Mouse (Mus musculus) intestine, embryonic 15.5 days (tissue): ENCODE measurements around the gene Mcts2. TPM values are rescaled to one million over a fixed set of nuclear protein-coding genes. Genes with fewer than 3 reads are reported as not detected.

ENCODE experiments used
- ATAC-seq: fragments of 200-750 bp; cut with Nextera tagmentation; 2 replicates; pipeline ENCODE4 v1.8.0; 2017; ENCODE audit warnings: moderate TSS enrichment, moderate library complexity
- H3K27ac ChIP-seq: fragments of 300-500 bp; sonication (generic); 2 replicates; pipeline ENCODE4 v1.5.1; 2015; ENCODE audit warnings: mild to moderate bottlenecking, inconsistent platforms
- H3K27me3 ChIP-seq: fragments of 300-500 bp; sonication (generic); replicated peaks from 2 replicates; pipeline ENCODE4 v1.6.1; 2015; ENCODE audit warnings: inconsistent platforms
- H3K36me3 ChIP-seq: fragments of 300-500 bp; sonication (generic); 2 replicates; pipeline ENCODE4 v1.6.1; 2015; ENCODE audit warnings: inconsistent platforms
- H3K4me1 ChIP-seq: fragments of 300-500 bp; sonication (generic); replicated peaks from 2 replicates; pipeline ENCODE4 v1.6.1; 2015; ENCODE audit warnings: inconsistent platforms
- H3K4me2 ChIP-seq: fragments of 300-500 bp; sonication (generic); replicated peaks from 2 replicates; pipeline ENCODE4 v1.6.1; 2015; ENCODE audit warnings: mild to moderate bottlenecking, inconsistent platforms
- H3K4me3 ChIP-seq: fragments of 300-500 bp; sonication (generic); replicated peaks from 2 replicates; pipeline ENCODE4 v1.5.1; 2015; ENCODE audit warnings: inconsistent platforms
- H3K9ac ChIP-seq: fragments of 300-500 bp; sonication (generic); 2 replicates; pipeline ENCODE4 v1.6.1; 2015; ENCODE audit warnings: inconsistent platforms
- H3K9me3 ChIP-seq: fragments of 300-500 bp; sonication (generic); 2 replicates; pipeline ENCODE4 v1.6.1; 2016; ENCODE audit warnings: inconsistent platforms
- WGBS: fragments of 180-500 bp; shearing (Covaris S2); methylation state at CpG from one replicate; pipeline ENCODE4 v1.1.7; 2015; 5-methylcytosine and 5-hydroxymethylcytosine counted together
- polyA plus RNA-seq: library from polyadenylated mRNA; unstranded; fragments of >200 nt; fragmentation: Nextera tagmentation; extraction: Ambion mirVana; gene quantifications from 2 replicates; pipeline ENCODE4 v1.2.1, GENCODE M21; 2015

The Mcts2 gene
- polyA plus RNA-seq, 1 experiment from 2014 or later = 26.8 TPM

DNA sequence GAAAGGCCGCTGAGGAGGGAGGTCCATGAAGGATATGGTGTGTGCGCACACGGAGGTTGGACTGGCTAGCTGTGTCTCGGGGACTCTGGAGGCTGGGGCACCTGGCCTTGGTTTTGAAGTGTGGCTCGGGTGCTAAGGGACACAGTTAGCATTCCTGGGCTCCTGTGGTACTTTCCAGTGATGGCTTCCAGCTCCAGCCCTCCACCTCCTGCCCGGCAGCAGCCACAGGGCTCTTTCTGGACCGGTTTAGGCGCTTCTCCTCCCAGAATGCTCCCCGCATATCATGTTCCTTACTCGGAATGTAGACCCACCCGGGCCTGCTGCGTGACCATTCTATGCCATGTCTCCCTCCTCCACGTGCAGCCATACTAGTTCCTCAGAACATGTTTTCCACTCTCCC is 6.9 kb downstream of the Mcts2 start:
- Histone ChIP-seq H3K4me1 (no peaks in the 10 kb centered on the region), H3K36me3 (peaks cover 25% of the 10 kb centered on the region), H3K27me3 (no peaks in the 10 kb centered on the region), H3K4me2 (peak overlapping the region; percentile 42), H3K9me3 (no peaks in the 10 kb centered on the region), H3K27ac (peak overlapping the region; percentile 48; the same call in 1 of the 2 replicates), H3K4me3 (0 out of 2 replicates have a peak overlapping the region, but pooled peaks have one; percentile 0), H3K9ac (no peak overlapping the region)
- ATAC-seq = no peak
- 81% methylated on average over 13 of the region's 13 CpGs for WGBS

DNA sequence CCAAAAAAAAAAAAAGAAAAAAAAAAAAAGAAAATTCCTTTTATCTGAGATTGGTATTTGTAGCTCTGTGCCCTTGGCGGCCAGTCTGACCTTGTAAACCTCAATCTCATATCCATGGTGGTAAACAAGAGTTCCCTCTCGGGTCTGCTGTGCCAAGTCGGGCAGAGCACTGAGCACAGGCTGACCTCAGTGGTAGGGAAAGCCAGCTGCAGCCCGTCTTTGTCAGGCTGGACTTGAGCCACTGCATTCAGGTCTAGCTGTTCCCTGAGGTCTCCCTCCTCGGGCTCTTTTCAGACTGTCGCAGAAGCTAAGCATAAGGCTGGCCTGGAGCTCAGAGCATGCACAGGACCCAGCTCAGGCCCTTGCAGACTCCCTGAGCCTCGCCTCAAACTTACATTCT is 7.9 kb downstream of the Mcts2 start:
- Histone ChIP-seq H3K4me1 (no peaks in the 10 kb centered on the region), H3K36me3 (peaks cover 29% of the 10 kb centered on the region), H3K4me3 (no peak overlapping the region), H3K27ac (no peak overlapping the region), H3K9ac (no peak overlapping the region), H3K4me2 (no peak overlapping the region), H3K27me3 (no peaks in the 10 kb centered on the region), H3K9me3 (no peaks in the 10 kb centered on the region)
- 56% methylated on average over 7 of the region's 7 CpGs for WGBS
- no peak for ATAC-seq

DNA sequence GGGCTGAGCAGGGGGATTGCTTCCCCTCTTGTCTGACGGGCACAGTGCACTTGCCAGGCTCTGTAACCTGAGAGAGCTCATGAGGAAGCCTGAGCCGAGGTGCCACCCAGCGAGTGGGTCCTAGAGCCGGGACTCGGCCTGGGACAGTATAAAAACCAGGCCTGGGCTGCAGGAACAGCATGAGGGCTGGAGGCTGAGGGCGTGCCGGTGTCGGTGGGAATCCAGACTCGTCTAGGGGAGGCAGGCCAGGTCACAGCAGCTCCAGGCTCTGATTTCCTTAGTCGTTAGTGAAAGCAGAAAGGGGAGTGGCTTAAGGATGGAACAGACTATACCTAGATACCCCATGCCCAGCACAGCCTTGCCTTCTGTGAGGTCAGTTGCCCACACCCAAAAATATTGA is 9.2 kb downstream of the Mcts2 start:
- Histone ChIP-seq H3K27ac (no peak overlapping the region), H3K4me3 (no peak overlapping the region), H3K9ac (peak overlapping the region; percentile 29; the same call in 1 of the 2 replicates), H3K36me3 (peaks cover 38% of the 10 kb centered on the region), H3K4me1 (0 out of 2 replicates have a peak, but pooled peaks cover 3% of the 10 kb centered on the region), H3K27me3 (no peaks in the 10 kb centered on the region), H3K9me3 (no peaks in the 10 kb centered on the region), H3K4me2 (no peak overlapping the region)
- ATAC-seq = no peak; the same call in 1 of the 2 replicates
- WGBS = 68% methylated on average over 10 of the region's 10 CpGs

DNA sequence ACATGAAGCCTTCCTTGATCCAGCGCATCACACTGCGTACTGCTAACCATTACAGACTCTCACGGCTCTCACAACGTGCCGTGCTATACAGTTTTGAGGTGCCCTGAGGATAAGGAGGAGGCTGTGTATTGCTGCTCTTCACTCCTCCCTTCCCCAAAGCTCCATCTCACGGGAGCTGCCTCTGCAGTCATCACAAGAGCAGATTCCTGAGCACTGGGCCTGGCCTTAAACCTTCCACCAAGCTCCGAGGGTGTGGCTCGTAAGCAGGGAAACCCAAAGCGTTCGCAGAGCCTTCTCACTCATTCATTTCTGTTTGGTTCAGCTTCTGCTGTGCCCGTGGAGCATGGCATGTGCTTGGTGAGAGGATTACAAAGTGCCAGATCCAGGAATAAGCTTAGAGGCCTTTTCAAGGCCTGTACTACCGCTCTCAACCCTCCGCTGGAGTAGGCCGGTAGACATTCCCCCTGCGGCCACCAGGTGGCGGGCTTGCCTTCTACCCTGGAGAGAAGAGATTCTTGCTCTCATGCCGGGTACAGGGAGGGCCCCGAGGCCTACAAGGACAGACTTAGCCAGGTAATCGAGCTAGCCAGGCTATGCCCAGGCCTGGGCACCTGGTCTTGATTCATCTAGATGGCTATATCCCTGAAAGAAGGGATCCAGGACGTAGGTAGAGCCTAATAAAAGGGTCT is 9.8 kb downstream of the Mcts2 start:
- peak; percentile 78 for ATAC-seq
- Histone ChIP-seq H3K4me3 (no peak overlapping the region), H3K27me3 (no peaks in the 10 kb centered on the region), H3K4me2 (no peak overlapping the region), H3K9me3 (no peaks in the 10 kb centered on the region), H3K9ac (peak overlapping the region; percentile 35), H3K36me3 (peaks cover 44% of the 10 kb centered on the region), H3K4me1 (0 out of 2 replicates have a peak, but pooled peaks cover 3% of the 10 kb centered on the region), H3K27ac (peak overlapping the region; percentile 33; the same call in 1 of the 2 replicates)
- WGBS = 40% methylated on average over 20 of the region's 20 CpGs

DNA sequence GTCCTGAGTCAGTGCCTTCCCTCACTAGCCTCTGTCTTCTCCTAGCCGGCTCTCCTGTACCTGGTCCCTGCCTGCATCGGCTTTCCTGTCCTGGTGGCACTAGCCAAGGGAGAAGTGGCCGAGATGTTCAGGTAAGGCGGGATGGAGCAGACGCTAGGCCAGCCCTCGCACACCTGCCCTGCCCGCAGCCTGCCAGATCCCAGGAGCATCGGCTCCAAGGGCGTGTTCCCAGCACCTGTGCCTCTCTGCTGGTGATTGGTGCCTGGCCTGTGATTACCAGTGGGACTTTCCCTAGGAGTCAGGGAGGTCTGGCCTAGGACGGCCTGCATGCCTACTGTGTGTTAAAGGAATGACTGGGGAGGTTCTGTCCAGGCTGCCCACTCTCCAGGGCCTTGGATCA is 13.3 kb downstream of the Mcts2 start:
- 92% methylated on average over 10 of the region's 10 CpGs for WGBS
- no peak overlapping the region for H3K4me3 ChIP-seq
- H3K4me2 ChIP-seq = no peak overlapping the region
- H3K27ac ChIP-seq = no peak overlapping the region
- no peaks in the 10 kb centered on the region for H3K9me3 ChIP-seq
- 0 out of 2 replicates have a peak, but pooled peaks have one; percentile 6 for ATAC-seq
- H3K27me3 ChIP-seq = no peaks in the 10 kb centered on the region
- peaks cover 74% of the 10 kb centered on the region for H3K36me3 ChIP-seq
- 0 out of 2 replicates have a peak, but pooled peaks cover 4% of the 10 kb centered on the region for H3K4me1 ChIP-seq
- no peak overlapping the region for H3K9ac ChIP-seq

DNA sequence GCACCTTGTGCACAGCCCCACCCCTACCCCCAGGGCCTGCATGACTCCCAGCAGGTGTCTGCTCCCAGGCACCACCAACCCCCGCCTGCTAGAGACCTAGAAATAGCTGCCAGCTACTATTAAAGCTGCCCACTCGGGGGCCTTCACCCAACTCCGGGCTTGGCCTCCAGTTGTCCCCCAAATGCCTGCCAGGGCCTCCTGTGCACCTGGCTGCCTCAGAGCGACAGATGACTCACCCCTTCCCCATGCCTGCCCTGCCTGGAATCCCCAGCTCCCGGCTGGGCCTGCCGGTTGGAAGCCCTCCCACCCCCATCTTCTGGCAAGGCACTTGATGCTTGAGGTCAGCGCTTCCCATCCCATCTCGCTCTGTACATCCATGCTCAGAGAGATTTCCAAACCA is 13.9 kb downstream of the Mcts2 start:
- no peak overlapping the region for H3K9ac ChIP-seq
- 92% methylated on average over 8 of the region's 8 CpGs for WGBS
- no peaks in the 10 kb centered on the region for H3K9me3 ChIP-seq
- no peak overlapping the region for H3K4me3 ChIP-seq
- H3K27ac ChIP-seq = no peak overlapping the region
- H3K36me3 ChIP-seq = peaks cover 75% of the 10 kb centered on the region
- ATAC-seq = no peak
- H3K4me1 ChIP-seq = peaks cover 10% of the 10 kb centered on the region; the same call in 1 of the 2 replicates
- H3K27me3 ChIP-seq = no peaks in the 10 kb centered on the region
- H3K4me2 ChIP-seq = no peak overlapping the region

DNA sequence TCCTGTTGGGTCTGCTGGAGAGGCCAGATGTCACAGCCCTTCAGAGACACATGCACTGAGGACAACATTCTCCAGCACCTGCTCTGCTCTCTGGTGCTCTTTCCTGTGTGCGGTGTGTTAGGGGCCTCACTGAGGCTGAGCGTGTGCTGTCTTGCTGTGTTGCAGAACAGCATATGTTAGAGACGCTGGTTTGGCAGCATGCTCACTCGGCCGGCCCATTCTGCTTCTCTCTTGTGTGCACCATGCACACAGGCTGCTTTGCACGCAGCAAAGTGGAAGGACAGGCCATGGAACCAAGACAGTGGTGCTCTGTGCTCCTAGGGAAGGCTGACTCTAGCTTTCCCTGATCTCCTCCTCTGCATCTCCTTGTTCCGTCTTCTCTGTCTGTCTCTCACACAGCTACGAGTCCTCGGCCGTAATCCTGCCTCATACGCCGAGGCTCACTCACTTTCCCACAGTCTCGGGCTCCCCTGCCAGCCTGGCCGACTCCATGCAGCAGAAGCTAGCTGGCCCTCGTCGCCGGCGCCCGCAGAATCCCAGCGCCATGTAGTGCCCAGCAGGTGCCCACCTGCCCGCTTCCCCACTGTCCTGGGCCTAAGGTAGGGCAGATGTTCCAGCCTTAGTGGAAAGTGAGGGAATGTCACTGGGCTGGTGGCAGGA is 16.9 kb downstream of the Mcts2 start:
- no peak overlapping the region for H3K4me3 ChIP-seq
- H3K9ac ChIP-seq = no peak overlapping the region
- H3K4me2 ChIP-seq = no peak overlapping the region
- 93% methylated on average over 21 of the region's 21 CpGs for WGBS
- H3K27ac ChIP-seq = no peak overlapping the region
- peaks cover 63% of the 10 kb centered on the region for H3K36me3 ChIP-seq
- H3K27me3 ChIP-seq = no peaks in the 10 kb centered on the region
- H3K9me3 ChIP-seq = no peaks in the 10 kb centered on the region
- ATAC-seq = no peak
- peaks cover 28% of the 10 kb centered on the region for H3K4me1 ChIP-seq

DNA sequence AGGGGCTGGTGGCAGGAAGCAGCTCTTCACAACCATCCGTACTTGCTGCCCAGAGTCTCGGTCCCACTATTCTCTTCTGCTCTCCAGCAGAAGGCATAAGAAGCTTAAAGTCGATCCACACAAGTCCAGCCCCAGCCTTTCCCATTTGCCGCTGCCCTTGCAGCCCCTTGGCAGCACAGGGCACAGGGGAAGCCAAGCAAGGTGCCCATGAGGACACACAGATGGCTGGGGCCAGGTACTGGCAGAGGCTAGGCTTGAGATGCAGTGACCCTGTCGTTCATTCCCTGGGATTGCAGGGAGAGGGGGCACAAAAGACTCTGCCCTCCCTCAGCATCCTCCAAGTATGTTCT is 17.4 kb downstream of the Mcts2 start:
- H3K9ac ChIP-seq = no peak overlapping the region
- no peak overlapping the region for H3K27ac ChIP-seq
- no peaks in the 10 kb centered on the region for H3K27me3 ChIP-seq
- ATAC-seq = no peak
- H3K36me3 ChIP-seq = peaks cover 61% of the 10 kb centered on the region
- WGBS = 84% methylated on average over 5 of the region's 5 CpGs
- no peak overlapping the region for H3K4me2 ChIP-seq
- H3K4me3 ChIP-seq = no peak overlapping the region
- peaks cover 29% of the 10 kb centered on the region for H3K4me1 ChIP-seq
- no peaks in the 10 kb centered on the region for H3K9me3 ChIP-seq

DNA sequence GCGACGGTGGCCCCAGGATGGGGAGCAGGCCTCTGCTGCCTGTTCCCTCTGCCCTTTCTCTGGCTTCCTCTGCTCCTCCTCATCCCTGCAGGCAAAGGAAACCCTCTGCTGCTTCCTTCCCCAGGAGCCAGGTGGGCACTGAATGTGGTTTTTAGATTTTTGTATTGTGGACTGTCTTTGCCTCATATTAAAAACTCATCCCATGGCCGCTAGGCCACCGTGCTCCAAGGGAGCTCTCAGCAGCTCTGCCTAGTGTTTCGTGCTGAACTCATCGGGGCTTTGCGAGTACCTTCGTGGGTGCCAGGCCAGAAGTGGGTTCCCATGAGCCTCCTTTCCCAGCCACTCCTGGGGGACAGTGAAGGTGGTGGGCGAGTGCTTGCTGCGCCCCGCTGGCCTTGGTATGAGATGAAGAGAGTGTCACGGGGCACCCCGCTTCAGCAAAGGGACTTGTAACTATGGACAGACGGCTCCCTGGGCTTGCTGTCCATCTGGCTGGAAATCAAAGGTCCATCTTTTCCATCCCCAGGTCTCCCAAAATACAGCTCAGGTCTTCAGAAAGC is 18.1 kb downstream of the Mcts2 start:
- Histone ChIP-seq H3K4me2 (no peak overlapping the region), H3K27me3 (no peaks in the 10 kb centered on the region), H3K4me3 (no peak overlapping the region), H3K36me3 (peaks cover 55% of the 10 kb centered on the region), H3K9ac (no peak overlapping the region), H3K9me3 (no peaks in the 10 kb centered on the region), H3K27ac (no peak overlapping the region), H3K4me1 (peaks cover 32% of the 10 kb centered on the region)
- ATAC-seq = no peak
- 94% methylated on average over 14 of the region's 14 CpGs for WGBS

DNA sequence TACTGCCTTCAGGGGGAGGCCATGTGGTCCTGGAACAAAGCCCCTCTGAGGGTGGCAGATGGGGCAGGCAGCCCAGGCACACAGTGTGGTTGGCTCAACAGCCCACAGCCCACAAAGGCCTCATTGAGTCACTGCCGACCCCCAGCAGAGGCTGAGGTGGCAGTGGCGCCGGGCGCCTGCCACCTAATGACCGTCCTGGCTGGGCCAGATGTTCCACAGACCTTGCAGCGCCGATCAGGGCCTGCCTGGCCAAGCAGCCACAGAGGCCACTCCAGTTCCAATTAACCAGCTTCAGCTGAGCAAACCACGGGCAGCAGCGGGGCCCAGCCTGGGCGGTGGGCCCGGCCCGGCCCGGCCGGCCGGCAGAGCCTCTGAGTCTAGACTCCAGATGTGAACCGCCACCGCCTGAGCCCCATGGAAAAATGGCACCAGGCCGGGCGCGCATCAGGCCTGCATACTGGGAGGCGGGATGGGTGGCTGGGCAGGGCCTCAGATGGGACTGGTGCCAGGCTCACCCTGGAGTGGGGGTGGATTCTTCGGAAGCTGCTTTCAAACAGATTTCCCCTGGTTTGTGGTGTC is 19.2 kb downstream of the Mcts2 start:
- Histone ChIP-seq H3K36me3 (peaks cover 44% of the 10 kb centered on the region), H3K27me3 (no peaks in the 10 kb centered on the region), H3K4me2 (no peak overlapping the region), H3K27ac (peak overlapping the region; percentile 75), H3K9me3 (no peaks in the 10 kb centered on the region), H3K4me1 (peaks cover 31% of the 10 kb centered on the region), H3K4me3 (no peak overlapping the region), H3K9ac (0 out of 2 replicates have a peak overlapping the region, but pooled peaks have one; percentile 13)
- ATAC-seq = 0 out of 2 replicates have a peak, but pooled peaks have one; percentile 3
- 72% methylated on average over 22 of the region's 22 CpGs for WGBS

DNA sequence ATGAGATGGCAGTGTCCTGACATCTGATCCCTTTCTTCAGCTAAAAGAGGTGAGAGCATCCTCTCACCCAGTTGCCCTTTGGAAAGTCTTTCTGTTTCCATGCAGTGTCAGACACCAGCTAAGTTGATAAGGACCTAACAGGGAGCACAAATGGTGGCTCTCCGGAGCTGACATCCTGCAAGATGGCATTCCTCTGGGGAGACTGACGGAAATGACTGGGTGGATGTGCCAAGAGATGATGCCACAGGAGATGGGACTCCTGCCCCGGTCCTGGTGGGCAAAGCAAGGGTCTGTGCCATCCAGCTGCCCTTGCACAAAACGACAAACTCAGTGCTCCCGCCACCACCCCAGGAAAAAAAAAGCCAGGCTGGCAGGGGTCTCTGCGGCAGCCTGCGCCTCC is 20.4 kb downstream of the Mcts2 start:
- H3K27me3 ChIP-seq = no peaks in the 10 kb centered on the region
- H3K9me3 ChIP-seq = no peaks in the 10 kb centered on the region
- peaks cover 33% of the 10 kb centered on the region for H3K36me3 ChIP-seq
- peak; percentile 4 for ATAC-seq
- H3K4me1 ChIP-seq = peaks cover 31% of the 10 kb centered on the region
- peak overlapping the region; percentile 64 for H3K4me2 ChIP-seq
- 34% methylated on average over 7 of the region's 7 CpGs for WGBS
- H3K9ac ChIP-seq = peak overlapping the region; percentile 62
- H3K27ac ChIP-seq = peak overlapping the region; percentile 90
- H3K4me3 ChIP-seq = peak overlapping the region; percentile 39

DNA sequence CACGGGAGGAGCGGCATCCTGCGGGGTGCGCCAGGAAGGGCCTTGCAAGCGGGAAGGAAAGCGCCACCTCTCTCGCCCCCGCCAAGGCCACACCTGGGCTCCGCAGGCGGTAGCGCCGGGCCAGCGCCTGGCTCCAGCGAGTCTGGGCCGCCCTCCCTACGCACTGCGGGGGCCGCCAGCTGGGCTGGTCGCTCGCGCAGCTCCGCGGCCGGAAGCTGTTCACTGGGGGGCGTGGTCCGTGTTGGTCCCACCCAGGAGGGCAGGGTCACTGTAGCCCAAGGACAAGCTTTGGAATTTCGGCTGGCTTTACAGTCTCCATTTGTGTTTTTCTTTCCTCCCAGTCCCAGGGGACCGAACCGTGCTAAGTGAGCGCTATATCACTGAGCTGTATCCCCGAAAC is 20.8 kb downstream of the Mcts2 start:
- peak overlapping the region; percentile 62 for H3K9ac ChIP-seq
- H3K36me3 ChIP-seq = peaks cover 32% of the 10 kb centered on the region
- peak overlapping the region; percentile 90 for H3K27ac ChIP-seq
- no peaks in the 10 kb centered on the region for H3K9me3 ChIP-seq
- H3K4me3 ChIP-seq = peak overlapping the region; percentile 39
- peak overlapping the region; percentile 64 for H3K4me2 ChIP-seq
- 3% methylated on average over 31 of the region's 31 CpGs for WGBS
- H3K4me1 ChIP-seq = peaks cover 31% of the 10 kb centered on the region
- H3K27me3 ChIP-seq = no peaks in the 10 kb centered on the region
- ATAC-seq = peak; percentile 97
